Mouse (Mus musculus): ENCODE data around the gene Mrpl38.
"Not testable (repeated sequence)": the region's sequence is repeated elsewhere in the genome, so short reads cannot be mapped to it uniquely, and the experiment has no call there.

The Mrpl38 gene

DNA sequence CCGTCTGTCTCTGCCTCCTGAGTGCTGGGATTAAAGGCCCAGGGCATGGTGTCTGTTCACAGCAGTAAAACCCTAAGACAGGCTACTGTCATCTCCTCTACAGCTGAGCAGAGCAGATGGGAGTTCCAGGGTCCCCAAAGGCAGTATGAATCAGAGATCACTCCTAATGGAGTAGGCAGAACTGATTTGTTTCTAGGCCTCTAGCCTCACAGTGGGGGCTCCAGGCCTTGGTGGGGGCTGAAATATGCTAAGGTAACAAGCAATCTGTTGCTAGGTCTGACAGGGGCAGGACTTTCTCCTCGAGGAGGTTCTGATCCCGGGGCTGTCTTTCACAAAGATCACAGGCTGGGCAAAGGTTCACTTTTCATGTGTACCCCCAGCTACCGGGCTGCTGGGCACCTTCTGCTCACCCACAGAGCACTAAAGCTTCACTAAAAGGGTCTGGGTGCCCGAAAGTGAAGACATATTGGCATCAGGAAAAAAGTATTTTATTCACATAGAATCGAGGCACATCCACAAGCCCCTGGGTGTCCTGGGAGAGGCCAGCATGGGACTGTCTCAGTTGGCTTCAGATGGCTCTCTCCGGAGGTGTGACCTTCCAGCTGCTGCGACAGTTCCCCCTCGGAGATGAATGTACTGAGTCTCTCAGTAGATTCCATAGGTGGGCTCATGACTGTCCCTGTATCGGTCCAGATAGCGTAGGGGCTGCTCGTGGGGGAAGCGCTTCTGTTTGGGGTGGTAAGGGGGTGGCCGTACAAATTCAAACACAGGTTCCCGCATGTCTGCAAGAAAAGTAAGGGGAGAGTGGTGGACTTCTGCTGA, 7.1 kb downstream of the Mrpl38 start:
- Histone ChIP-seq H3K36me3 (ENCODE audit: control insufficient read depth, insufficient read depth, low read length, poor library complexity, severe bottlenecking) (peaks cover 4% of the 10 kb centered on the region; the same call in 1 of the 2 replicates), H3K27me3 (ENCODE audit: control insufficient read depth, insufficient read depth, low read length, poor library complexity, severe bottlenecking) (no peaks in the 10 kb centered on the region)
- DNase-seq (ENCODE audit: low read depth, low spot score) = no peak

GRCm38 (mm10) chr11:116130488-116131205, 8.0 kb downstream of the Mrpl38 start, which contains the start of gene Trim65:
Gene Trim65, minus strand, starts transcription at chr11:116131128.
- Histone ChIP-seq H3K36me3 (ENCODE audit: control insufficient read depth, insufficient read depth, low read length, poor library complexity, severe bottlenecking) (peaks cover 10% of the 10 kb centered on the region; the same call in 1 of the 2 replicates), H3K27me3 (ENCODE audit: control insufficient read depth, insufficient read depth, low read length, poor library complexity, severe bottlenecking) (no peaks in the 10 kb centered on the region)
- DNase-seq (ENCODE audit: low read depth, low spot score) = peak; percentile 98

- no peaks in the 10 kb centered on the region for H3K27me3 ChIP-seq (ENCODE audit: control insufficient read depth, insufficient read depth, low read length, poor library complexity, severe bottlenecking)
- peak; percentile 56 for DNase-seq (ENCODE audit: low read depth, low spot score)
- H3K36me3 ChIP-seq (ENCODE audit: control insufficient read depth, insufficient read depth, low read length, poor library complexity, severe bottlenecking) = peaks cover 14% of the 10 kb centered on the region
Measured at GRCm38 (mm10) chr11:116129993-116130487, 8.6 kb downstream of the Mrpl38 start.

GRCm38 (mm10) chr11:116129091-116129790, 9.4 kb downstream of the Mrpl38 start:
- H3K36me3 ChIP-seq (ENCODE audit: control insufficient read depth, insufficient read depth, low read length, poor library complexity, severe bottlenecking) = peaks cover 16% of the 10 kb centered on the region
- no peaks in the 10 kb centered on the region for H3K27me3 ChIP-seq (ENCODE audit: control insufficient read depth, insufficient read depth, low read length, poor library complexity, severe bottlenecking)
- no peak for DNase-seq (ENCODE audit: low read depth, low spot score)

DNA sequence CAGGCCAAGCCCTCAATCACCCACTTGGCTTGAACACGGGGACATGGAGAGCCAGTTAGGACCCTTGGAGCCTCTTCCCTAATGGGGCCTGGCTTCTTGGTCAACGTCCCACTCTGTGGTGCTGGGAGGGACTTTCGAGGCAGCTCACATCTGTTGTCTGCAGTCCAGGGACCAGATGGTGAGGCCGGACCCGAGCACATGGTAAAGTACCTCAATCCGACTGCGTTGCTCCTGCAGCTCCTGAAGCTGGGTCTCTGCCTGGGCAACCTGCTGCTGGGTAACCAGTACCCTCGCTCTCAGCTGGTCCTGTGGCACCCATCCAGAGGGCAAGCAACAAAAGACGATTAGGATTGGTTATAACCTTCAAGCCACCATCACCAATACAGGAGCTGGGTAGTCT, 10.7 kb downstream of the Mrpl38 start:
- no peak for DNase-seq (ENCODE audit: low read depth, low spot score)
- Histone ChIP-seq H3K27me3 (ENCODE audit: control insufficient read depth, insufficient read depth, low read length, poor library complexity, severe bottlenecking) (no peaks in the 10 kb centered on the region), H3K36me3 (ENCODE audit: control insufficient read depth, insufficient read depth, low read length, poor library complexity, severe bottlenecking) (peaks cover 21% of the 10 kb centered on the region)

DNA sequence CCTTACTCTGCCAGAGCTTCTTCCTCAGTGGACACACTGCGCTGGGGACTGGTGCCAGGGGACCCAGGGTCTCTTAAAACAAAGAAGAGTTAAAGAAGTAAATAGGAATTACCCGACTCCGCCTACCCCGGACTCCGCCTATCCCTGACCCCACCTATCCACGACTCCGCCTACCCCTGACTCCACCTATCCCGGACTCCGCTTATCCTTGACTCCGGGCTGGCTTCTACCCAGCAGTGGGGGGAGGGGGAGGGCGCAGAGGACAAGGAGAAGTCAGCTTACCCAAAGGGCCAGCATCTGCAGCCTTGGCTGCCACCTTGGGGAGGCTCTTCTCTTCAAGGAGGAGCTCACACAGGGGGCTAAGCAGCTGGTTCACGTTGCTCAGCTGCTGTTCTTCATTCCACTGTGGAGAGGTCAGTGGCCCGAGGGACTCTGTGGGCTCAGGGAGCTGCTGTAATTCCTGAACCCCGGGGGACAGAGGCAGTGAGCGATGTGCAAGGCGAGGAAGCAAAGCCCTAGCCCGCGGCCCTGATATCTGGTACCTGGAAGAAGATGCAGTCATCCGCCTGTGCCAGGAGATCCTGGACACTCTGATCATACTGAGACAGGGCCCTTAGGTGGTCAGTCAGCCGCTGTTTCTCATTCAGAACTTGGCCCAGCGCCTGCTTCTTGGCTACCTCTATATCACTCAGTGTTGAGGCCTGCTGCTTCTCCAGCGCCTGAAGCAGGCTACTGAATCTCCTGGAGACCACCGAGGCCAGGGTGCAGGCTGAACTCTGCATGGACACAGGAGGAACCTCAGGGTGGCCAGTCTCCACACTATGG, 11.3 kb downstream of the Mrpl38 start, which contains the start of gene Trim47:
TSS of gene Trim47 (minus strand) at position 55 of the 825 bp plus-strand sequence.
- peaks cover 23% of the 10 kb centered on the region for H3K36me3 ChIP-seq (ENCODE audit: control insufficient read depth, insufficient read depth, low read length, poor library complexity, severe bottlenecking)
- H3K27me3 ChIP-seq (ENCODE audit: control insufficient read depth, insufficient read depth, low read length, poor library complexity, severe bottlenecking) = no peaks in the 10 kb centered on the region
- no peak for DNase-seq (ENCODE audit: low read depth, low spot score)

- Histone ChIP-seq H3K36me3 (ENCODE audit: control insufficient read depth, insufficient read depth, low read length, poor library complexity, severe bottlenecking) (peaks cover 25% of the 10 kb centered on the region), H3K27me3 (ENCODE audit: control insufficient read depth, insufficient read depth, low read length, poor library complexity, severe bottlenecking) (no peaks in the 10 kb centered on the region)
- DNase-seq (ENCODE audit: low read depth, low spot score) = no peak
Measured at GRCm38 (mm10) chr11:116126261-116126660, 12.4 kb downstream of the Mrpl38 start.

DNA sequence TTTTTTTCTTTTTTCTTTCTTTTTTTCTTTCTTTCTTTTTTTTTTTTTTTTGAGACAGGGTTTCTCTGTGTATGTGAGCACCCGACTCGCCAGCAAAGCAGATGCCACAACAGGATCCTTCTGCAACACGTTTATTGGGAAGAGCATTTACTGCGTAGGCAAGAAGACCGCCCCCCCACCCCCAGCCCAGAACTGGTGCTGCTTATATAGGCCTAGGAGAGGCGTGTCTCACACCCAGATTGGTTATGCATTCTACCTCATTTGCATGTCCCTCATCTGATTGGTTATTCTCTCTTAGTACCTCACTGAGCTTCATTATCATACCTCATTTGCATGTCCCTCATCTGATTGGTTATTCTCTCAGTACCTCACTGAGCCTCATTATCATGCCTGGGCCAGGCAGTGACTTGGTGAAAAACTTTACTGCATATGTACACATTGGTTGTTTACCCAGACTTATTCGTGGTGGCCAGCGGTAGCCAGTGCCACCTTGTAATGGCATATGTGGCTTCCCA, 16.9 kb downstream of the Mrpl38 start:
- DNase-seq (ENCODE audit: low read depth, low spot score); H3K27me3 ChIP-seq (ENCODE audit: control insufficient read depth, insufficient read depth, low read length, poor library complexity, severe bottlenecking): not testable (repeated sequence)
- peaks cover 30% of the 10 kb centered on the region for H3K36me3 ChIP-seq (ENCODE audit: control insufficient read depth, insufficient read depth, low read length, poor library complexity, severe bottlenecking)

DNA sequence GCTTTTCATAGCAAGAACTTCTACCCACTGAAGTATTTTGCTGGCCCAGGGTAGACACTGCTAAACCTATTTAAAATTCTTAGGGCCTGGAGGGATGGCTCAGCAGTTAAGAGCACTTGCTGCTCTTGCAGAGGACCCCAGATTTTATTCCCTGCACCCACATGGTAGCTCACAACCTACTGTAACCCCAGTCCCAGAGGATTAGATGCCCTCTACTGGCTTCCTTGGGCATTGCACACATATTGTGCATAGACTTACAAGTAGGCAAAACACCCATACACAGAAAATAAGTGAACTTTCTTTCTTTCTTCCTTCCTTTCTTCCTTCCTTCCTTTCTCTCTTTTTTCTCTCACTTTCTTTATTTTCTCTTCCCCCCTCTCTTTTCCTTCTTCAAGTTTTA, 20.8 kb downstream of the Mrpl38 start:
- peak; percentile 45 for DNase-seq (ENCODE audit: low read depth, low spot score)
- H3K36me3 ChIP-seq (ENCODE audit: control insufficient read depth, insufficient read depth, low read length, poor library complexity, severe bottlenecking) = peaks cover 12% of the 10 kb centered on the region
- H3K27me3 ChIP-seq (ENCODE audit: control insufficient read depth, insufficient read depth, low read length, poor library complexity, severe bottlenecking) = no peaks in the 10 kb centered on the region

DNA sequence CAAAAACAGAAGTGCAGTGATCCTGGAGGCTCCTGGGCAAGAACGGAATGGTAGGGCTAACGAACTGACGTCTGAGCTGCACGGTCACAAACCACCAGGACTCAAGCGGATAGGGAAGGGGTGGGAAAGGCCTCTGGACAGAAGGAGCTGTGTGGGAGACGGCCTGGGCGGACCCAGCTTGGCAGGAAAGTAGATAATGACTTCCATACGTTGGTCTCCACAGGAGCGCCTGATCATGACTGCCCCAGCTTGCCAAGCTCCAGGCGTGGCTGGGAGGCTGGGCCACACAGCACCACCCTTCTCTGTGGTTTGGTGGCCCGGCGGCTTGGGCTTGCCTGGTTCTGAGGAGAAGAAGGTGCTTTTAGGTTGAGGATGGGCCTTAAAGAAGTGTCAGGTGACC, 21.4 kb downstream of the Mrpl38 start:
- H3K27me3 ChIP-seq (ENCODE audit: control insufficient read depth, insufficient read depth, low read length, poor library complexity, severe bottlenecking) = no peaks in the 10 kb centered on the region
- DNase-seq (ENCODE audit: low read depth, low spot score) = no peak
- peaks cover 9% of the 10 kb centered on the region for H3K36me3 ChIP-seq (ENCODE audit: control insufficient read depth, insufficient read depth, low read length, poor library complexity, severe bottlenecking)

GRCm38 (mm10) chr11:116111611-116112203, 27.0 kb downstream of the Mrpl38 start:
- Histone ChIP-seq H3K27me3 (ENCODE audit: control insufficient read depth, insufficient read depth, low read length, poor library complexity, severe bottlenecking) (no peaks in the 10 kb centered on the region), H3K36me3 (ENCODE audit: control insufficient read depth, insufficient read depth, low read length, poor library complexity, severe bottlenecking) (no peaks in the 10 kb centered on the region; the same call in 1 of the 2 replicates)
- no peak for DNase-seq (ENCODE audit: low read depth, low spot score)

DNA sequence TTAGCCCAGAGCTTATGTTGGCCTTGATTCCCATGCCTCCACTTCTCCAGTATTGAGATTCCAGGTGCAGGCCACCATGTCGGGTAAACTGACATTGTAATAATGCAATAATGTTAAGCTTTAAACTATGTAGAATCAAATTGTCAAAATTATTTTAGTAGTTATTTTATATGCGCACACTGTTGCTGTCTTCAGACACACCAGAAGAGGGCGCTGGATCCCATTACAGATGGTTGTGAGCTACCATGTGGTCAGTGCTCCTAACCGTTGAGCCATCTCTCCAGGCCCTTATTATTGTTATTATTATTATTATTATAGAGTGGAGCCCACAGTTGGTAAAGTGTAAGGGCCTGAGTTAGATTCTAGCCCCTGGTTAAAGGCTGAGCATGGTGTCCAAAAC, 27.6 kb downstream of the Mrpl38 start:
- no peak for DNase-seq (ENCODE audit: low read depth, low spot score)
- Histone ChIP-seq H3K27me3 (ENCODE audit: control insufficient read depth, insufficient read depth, low read length, poor library complexity, severe bottlenecking) (no peaks in the 10 kb centered on the region), H3K36me3 (ENCODE audit: control insufficient read depth, insufficient read depth, low read length, poor library complexity, severe bottlenecking) (no peaks in the 10 kb centered on the region)

GRCm38 (mm10) chr11:116110540-116110939, 28.1 kb downstream of the Mrpl38 start:
- H3K27me3 ChIP-seq (ENCODE audit: control insufficient read depth, insufficient read depth, low read length, poor library complexity, severe bottlenecking) = no peaks in the 10 kb centered on the region
- H3K36me3 ChIP-seq (ENCODE audit: control insufficient read depth, insufficient read depth, low read length, poor library complexity, severe bottlenecking) = no peaks in the 10 kb centered on the region
- DNase-seq (ENCODE audit: low read depth, low spot score) = no peak
